Mouse (Mus musculus) urinary bladder, postnatal 14 days (tissue): ENCODE data around the gene Cacna1h.

Experiments used
- DNase-seq: peaks from one replicate; pipeline ENCODE4 v3.0.0; 2021; ENCODE audit warnings: low spot score

Cacna1h gene

GRCm38 (mm10) chr17:25408302-25408999 lies 25.1 kb downstream of the Cacna1h start:
- no peak for DNase-seq

- DNase-seq: no peak
Observed at GRCm38 (mm10) chr17:25407352-25407751, 26.2 kb downstream of the Cacna1h start.

GRCm38 (mm10) chr17:25406011-25406441 lies 27.6 kb downstream of the Cacna1h start:
- no peak for DNase-seq

GRCm38 (mm10) chr17:25405224-25405895 lies 28.2 kb downstream of the Cacna1h start:
- DNase-seq: no peak

GRCm38 (mm10) chr17:25404190-25404589 lies 29.4 kb downstream of the Cacna1h start:
- no peak for DNase-seq

- DNase-seq: no peak
Observed at GRCm38 (mm10) chr17:25402224-25402623, 31.4 kb downstream of the Cacna1h start.

- no peak for DNase-seq
Observed at GRCm38 (mm10) chr17:25401491-25401890, 32.1 kb downstream of the Cacna1h start.

- peak; percentile 42 for DNase-seq
Observed at GRCm38 (mm10) chr17:25400443-25400842, 33.1 kb downstream of the Cacna1h start.

GRCm38 (mm10) chr17:25398520-25398838 lies 35.1 kb downstream of the Cacna1h start:
- DNase-seq: no peak

- DNase-seq: peak; percentile 79
Observed at GRCm38 (mm10) chr17:25397804-25398519, 35.6 kb downstream of the Cacna1h start.

- no peak for DNase-seq
Observed at GRCm38 (mm10) chr17:25394526-25394925, 39.1 kb downstream of the Cacna1h start.

GRCm38 (mm10) chr17:25374011-25374410 lies 59.6 kb downstream of the Cacna1h start:
- no peak for DNase-seq

- DNase-seq: no peak
Observed at GRCm38 (mm10) chr17:25372491-25372890, 61.1 kb downstream of the Cacna1h start.

- DNase-seq: no peak
Observed at GRCm38 (mm10) chr17:25368973-25369372, 64.6 kb downstream of the Cacna1h start, which contains the start of gene Tpsg1. TSS of gene Tpsg1 (plus strand) at chr17:25369273.

GRCm38 (mm10) chr17:25366005-25366404 lies 67.6 kb downstream of the Cacna1h start, which contains the start of gene Tpsb2:
TSS of gene Tpsb2 (plus strand) at chr17:25366305.
- DNase-seq: no peak

- DNase-seq: peak; percentile 50
Observed at GRCm38 (mm10) chr17:25363726-25364125, 69.9 kb downstream of the Cacna1h start.

GRCm38 (mm10) chr17:25361291-25361690 lies 72.3 kb downstream of the Cacna1h start:
- DNase-seq: no peak

- no peak for DNase-seq
Observed at GRCm38 (mm10) chr17:25345462-25345861, 88.1 kb downstream of the Cacna1h start, which contains the start of gene Tpsab1. TSS of gene Tpsab1 (minus strand) at chr17:25345562.

GRCm38 (mm10) chr17:25341490-25341889 lies 92.1 kb downstream of the Cacna1h start:
- DNase-seq: no peak

- no peak for DNase-seq
Observed at GRCm38 (mm10) chr17:25340003-25340402, 93.6 kb downstream of the Cacna1h start.

- no peak for DNase-seq
Observed at GRCm38 (mm10) chr17:25338218-25338617, 95.4 kb downstream of the Cacna1h start.

- peak; percentile 57 for DNase-seq
Observed at GRCm38 (mm10) chr17:25333943-25334342, 99.6 kb downstream of the Cacna1h start.

GRCm38 (mm10) chr17:25332321-25332720 lies 101.3 kb downstream of the Cacna1h start:
- no peak for DNase-seq
